Mouse (Mus musculus): Measurements from ENCODE around the gene Anks1b.

Gene Anks1b

DNA sequence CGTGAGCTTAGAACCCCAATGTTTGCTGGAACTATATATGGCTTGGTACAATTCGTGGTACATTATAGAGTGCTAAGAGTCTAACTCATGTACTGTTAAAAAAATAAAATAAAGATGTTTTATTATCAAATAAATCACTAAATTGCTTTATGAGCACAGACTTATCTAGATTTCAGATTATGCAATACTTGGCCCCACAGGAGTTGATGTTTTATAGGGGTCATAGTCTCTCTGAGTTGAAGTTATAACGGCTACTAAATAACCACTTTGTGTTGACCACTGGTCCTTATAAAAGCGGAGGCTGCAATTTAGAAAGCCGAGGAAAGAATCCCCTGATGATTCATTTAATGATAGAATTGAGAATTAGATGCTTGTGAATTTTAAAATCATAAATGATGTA lies 323.6 kb downstream of the Anks1b start:
- no peak for DNase-seq

- DNase-seq: no peak
These were observed 336.7 kb downstream of the Anks1b start for GRCm38 (mm10) chr10:90210044-90210443.

GRCm38 (mm10) chr10:90220470-90220869 lies 347.2 kb downstream of the Anks1b start:
- DNase-seq: no peak

- no peak for DNase-seq
These were observed 349.6 kb downstream of the Anks1b start for GRCm38 (mm10) chr10:90222793-90223495.

DNA sequence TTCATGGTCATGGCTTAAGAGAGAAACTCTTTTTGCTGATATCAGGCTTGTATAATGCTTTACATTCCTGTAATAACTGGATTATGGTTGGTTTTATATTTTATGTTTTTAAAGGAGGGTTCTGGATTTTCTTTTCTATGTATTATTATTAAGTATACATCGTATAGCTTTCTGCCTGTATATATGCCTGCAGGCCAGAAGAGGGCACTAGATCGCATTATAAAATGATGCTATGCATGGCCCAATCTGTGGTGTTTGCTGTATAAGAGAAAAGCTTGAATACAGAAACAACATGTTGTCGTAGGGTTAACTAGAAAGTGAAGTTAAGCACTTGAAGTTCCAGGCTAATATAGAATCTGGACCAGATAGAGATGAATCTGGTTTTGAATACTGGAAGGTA lies 362.0 kb downstream of the Anks1b start:
- DNase-seq: no peak

GRCm38 (mm10) chr10:90237290-90237689 lies 364.0 kb downstream of the Anks1b start:
- DNase-seq: no peak

DNA sequence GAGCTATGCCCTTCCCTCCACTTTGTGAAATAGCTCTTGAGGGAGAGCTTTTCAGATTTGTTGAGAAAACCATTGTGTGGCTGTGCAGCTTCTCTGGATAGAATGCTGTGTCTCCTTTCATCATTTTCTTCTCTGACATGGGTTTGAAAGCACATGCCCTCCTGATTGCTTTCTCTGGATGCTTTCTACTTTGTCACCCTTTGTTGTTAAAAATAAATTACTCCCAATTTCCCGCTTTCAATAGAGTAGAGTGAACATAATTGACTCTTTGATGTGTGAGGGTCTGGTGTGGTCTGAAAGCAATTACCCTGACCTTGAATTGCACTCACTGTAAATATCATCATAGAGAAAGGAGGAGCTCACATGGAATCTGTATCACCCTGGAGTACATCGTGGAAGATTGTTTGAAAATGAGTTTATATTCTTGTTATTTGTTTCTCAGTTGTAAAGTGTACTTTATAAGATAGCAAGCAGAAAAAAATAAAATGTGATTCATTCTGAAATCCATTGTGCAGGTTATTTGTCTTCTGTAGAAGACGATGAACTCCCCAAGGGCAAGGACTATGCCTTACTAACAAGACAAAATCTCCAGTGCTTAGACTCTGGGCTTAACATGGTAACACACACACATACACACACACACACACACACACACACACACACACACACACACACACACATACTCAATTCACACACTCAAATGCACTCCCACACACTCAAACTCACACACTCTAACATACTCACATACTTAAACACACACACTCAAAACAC lies 385.8 kb downstream of the Anks1b start:
- no peak for DNase-seq

DNA sequence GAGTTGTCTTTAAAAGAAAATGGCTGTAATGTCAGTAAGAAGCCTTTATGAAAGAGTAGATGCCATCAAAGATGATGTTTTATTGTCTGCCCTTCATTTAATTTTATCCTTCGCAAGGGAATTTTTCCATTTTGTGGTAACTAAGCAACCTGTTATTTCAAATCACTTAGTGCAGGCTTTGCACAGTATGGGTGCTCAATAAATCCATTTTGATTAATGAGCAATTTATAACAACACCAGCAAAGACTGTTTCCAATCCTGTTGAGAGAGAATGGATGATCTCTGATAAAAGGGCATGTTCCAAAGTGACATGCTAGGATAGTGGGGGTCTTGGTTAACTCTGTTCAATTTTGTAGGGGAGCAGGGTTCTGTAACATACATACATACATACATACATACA lies 398.0 kb downstream of the Anks1b start:
- DNase-seq: no peak

DNA sequence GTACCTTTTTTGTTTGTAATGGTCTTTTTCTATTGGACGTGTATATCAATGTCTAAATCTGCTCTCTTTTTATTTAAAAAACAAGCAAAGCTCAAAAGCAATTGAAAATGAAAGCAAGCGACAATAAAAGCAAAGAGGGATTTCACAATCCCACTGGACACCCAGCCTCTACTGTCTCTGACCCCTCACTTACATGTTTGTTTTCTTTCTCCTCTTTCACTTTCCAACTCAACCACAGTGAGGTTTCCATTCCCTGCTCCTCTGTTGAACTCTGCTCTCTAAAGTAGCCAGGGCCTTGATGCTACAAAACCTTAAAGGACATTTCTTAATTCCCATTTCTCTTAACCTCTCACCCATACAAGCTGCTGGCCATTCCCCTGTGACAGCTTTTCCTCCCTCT lies 400.0 kb downstream of the Anks1b start:
- DNase-seq: no peak

DNA sequence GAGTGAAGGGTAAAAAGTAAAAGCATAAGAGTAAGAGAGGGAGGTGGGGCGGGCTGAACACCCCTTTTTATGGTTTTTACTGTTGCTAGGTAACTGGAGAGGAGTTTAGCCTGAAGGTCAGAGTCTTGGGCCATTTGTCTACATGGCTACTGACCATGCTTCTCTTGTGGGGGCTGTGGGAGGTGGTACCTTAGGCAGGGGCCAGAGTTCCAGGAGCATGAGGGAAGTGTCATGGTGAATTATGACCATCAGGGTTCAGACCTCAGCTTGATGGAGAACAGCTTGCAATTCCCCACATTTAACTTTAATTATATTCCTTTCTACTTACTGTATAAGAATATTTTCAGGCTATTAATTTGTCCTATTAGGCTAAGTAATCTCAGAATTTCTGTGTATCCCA lies 413.3 kb downstream of the Anks1b start:
- DNase-seq: no peak

- no peak for DNase-seq
These were observed 429.9 kb downstream of the Anks1b start for GRCm38 (mm10) chr10:90303249-90303648.

GRCm38 (mm10) chr10:90306156-90306555 lies 432.8 kb downstream of the Anks1b start:
- DNase-seq: no peak

- DNase-seq: no peak
These were observed 434.7 kb downstream of the Anks1b start for GRCm38 (mm10) chr10:90307931-90308555.

DNA sequence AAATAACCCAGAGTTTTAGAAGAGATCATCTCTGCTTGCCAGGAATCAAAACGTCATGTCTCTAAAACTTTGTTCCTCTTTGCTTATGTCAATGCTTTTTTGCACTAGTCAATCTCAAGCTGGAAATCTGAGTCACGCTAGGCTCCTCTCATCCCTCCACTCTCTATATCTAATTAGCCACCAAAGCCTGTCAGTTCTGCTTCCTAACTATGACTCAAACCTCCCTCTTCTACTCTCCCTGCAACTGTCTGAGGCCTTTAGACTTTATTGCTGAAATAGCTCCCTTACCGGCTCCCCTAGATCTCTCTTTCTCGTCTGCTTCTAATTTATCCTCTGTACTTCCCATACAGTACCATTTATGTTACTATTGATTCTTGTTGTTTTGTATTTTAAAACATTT lies 456.5 kb downstream of the Anks1b start:
- DNase-seq: no peak

GRCm38 (mm10) chr10:90345394-90345793 lies 472.1 kb downstream of the Anks1b start:
- DNase-seq: no peak

DNA sequence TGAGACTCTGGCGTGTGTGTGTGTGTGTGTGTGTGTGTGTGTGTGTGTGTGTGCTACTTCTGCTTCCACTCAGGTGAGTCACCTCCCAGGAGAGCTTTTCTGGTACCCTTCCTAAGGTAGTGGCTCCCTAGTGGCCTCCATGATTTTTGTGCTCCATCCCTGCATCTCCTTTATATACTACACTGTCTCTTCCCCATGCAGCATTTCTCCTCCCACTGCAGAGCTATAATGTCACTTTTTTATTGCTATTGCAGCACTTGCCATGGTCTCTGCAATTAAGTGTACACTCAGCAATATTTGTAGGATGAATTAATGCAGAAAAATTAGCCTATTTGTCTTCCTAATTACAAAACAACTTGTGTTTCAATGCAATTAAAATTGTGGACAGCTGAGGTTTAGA lies 482.9 kb downstream of the Anks1b start:
- no peak for DNase-seq

- DNase-seq: no peak
These were observed 484.0 kb downstream of the Anks1b start for GRCm38 (mm10) chr10:90357169-90357907.

DNA sequence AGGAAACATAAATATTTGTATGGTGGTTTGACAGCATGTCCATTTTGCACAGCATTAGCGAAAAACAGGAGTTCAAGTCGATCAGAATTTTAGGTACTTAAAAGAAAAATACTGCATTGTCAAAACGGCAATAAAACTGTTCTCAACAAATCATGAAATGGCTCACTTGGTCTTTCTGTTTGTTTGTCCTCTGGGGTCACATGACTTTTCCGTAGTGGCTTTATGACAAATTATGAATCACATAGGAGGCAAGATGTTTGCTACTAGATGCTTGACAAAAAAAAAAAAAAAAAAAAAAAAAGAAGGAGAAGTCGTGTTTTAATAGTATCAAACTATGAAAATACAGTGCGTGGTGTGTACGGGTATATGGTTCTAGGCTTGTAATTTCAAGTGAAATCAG lies 495.7 kb downstream of the Anks1b start:
- DNase-seq: no peak

DNA sequence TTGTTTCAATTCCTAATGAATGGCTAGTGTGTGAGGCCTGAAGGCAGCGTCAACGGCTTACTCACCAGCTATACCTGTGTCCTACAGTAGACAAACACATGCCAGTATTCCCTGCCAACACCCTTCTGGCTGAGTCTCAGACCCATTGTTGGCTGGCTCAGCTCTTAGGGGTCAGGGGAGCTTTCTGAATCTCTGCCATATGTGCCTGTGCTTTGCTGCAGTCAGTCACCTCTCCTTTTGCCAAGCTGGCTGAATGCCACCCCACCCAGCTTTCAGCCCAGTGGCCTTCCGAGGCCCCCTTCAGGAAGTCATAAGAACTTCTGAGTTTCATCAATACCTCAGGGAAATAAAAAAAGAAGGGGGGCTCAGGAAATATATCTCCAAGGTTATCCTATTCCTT lies 497.4 kb downstream of the Anks1b start:
- no peak for DNase-seq

DNA sequence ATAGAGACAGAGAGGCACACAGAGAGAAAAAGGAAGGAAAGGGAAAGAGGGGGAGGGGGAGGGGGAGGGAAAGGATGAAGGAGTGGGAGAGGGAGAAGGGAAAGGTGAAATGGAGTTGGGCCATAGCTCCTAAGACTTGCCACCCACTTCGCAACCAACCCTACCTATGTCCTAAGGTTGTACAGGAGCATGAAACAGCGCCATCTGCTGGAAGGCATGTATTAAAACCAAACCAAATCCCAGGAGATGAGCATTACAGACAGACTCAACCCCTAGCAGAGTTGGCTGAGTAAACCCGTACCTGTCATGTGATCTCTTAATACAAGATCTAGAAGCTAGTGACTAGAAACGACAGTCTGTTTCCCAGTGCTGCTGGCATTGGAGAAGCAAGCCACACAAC lies 500.2 kb downstream of the Anks1b start:
- DNase-seq: no peak

DNA sequence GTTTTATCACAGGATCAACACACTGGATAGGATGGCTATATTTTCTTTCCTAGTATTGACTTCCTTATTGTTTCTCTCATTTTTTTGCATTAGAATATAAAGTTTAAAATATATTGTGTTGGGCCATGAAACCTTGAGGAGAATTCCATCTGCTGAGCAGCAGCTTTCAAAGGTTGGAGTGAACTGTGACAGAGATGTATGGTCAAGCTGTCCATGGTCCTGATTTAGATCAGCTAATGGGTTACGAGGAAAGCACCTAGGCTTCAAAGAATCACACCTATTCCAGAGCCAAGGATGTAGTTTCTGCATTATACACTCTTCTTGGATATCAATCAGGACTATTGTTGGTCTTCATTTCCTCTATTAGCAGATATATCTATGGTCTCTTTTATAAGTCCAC lies 503.3 kb downstream of the Anks1b start:
- no peak for DNase-seq

DNA sequence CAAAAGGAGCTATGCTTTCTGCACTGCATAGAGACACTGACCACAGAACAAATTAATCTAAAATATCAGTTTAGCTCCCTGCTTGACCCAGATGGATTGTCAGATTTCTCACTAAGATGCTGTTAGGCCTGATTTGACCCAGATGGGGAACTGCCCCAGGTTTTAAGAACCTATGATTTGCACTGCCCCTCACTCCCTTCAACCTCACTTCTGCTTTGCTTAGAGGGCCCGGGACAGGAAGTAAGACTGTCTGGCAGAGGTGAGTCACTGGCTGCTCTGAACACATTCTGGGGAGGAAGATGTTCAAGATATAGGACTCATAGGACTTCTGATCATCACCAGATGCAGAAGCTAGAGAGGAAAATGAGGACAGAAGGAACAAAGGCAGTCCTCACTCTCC lies 506.8 kb downstream of the Anks1b start:
- DNase-seq: no peak

DNA sequence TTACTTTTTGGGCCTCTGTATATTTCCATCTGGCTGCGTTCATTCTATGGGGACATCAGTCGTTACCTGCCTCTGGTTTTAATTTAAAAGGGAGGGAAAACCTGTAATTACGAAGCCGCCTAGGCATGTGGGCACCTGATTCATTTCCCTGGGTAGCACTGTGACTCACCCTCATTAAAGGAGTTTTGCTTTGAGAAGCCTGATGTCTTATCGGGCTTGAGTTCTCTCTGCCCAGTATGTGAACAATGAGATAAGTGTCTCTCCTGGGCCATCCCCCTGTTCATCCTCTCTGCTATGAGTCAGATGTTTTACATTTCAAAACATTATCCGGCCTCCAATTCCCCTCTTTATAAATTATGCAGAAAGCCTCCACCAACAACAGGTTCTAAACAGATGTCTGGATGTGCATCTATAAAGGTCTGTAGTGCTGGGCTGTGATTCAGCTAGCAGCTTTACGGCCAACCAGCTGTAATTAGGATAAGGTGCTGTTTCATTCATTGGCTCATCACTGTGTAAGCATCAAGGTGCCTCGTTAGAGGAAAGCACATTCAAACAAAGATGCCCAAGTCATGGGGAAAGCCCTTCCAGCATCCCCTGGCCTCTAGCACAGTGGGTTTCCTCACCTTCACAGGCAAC lies 507.5 kb downstream of the Anks1b start:
- no peak for DNase-seq
